Mouse (Mus musculus) G1E (cell line): ENCODE measurements at regions not wholly inside any gene's neighbourhood (a gene's known extent, or its start where the extent isn't known, plus 50 kb on each side); places are given as distances from the start of the nearest gene placed in this dataset.

ENCODE experiments used
- ATAC-seq: 2 replicates; pipeline ENCODE4 v1.8.0; 2016; ENCODE audit warnings: mild to moderate bottlenecking; ENCODE audit not compliant: insufficient number of reproducible peaks, poor library complexity, low FRiP score, severe bottlenecking; ENCODE audit errors: extremely low read depth
- DNase-seq: peaks from one replicate; pipeline ENCODE4 v3.0.0; 2012; ENCODE audit warnings: low spot score
- H3K27me3 ChIP-seq: 2 replicates; pipeline ENCODE4 v1.6.1; 2012; ENCODE audit warnings: mild to moderate bottlenecking, low read length, inconsistent platforms; ENCODE audit not compliant: insufficient read depth
- H3K36me3 ChIP-seq: replicated peaks from 2 replicates; pipeline ENCODE3; 2012; ENCODE audit warnings: mild to moderate bottlenecking, inconsistent platforms
- H3K4me1 ChIP-seq: 2 replicates; pipeline ENCODE4 v1.6.1; 2012; ENCODE audit warnings: low read depth, low read length, inconsistent platforms, mixed read lengths; ENCODE audit not compliant: insufficient read depth
- H3K4me3 ChIP-seq: 2 replicates; pipeline ENCODE4 v1.5.1; 2012; ENCODE audit warnings: low read depth, mild to moderate bottlenecking, inconsistent platforms, low read length, moderate library complexity, mixed read lengths
- H3K9me3 ChIP-seq: replicated peaks from 2 replicates; pipeline ENCODE4 v1.6.1; 2012; ENCODE audit warnings: inconsistent platforms
- CTCF ChIP-seq: IDR thresholded peaks from 2 replicates; pipeline ENCODE4 v1.5.1; 2012; ENCODE audit warnings: low read depth, low read length, inconsistent platforms, mixed read lengths
- GATA1 ChIP-seq: IDR thresholded peaks from 2 replicates; pipeline ENCODE4 v1.6.1; 2012; ENCODE audit warnings: borderline replicate concordance, low read length, inconsistent platforms, mixed read lengths
- GATA2 ChIP-seq: IDR thresholded peaks from 2 replicates; pipeline ENCODE4 v1.6.1; 2012; ENCODE audit warnings: low read depth, low read length, inconsistent platforms, borderline replicate concordance
- POLR2AphosphoS5 ChIP-seq: IDR thresholded peaks from 2 replicates; pipeline ENCODE4 v1.6.1; 2012; ENCODE audit warnings: low read depth, low read length, inconsistent platforms; ENCODE audit not compliant: insufficient replicate concordance
- TAL1 ChIP-seq: conservative IDR thresholded peaks from 2 replicates; pipeline ENCODE4 v1.6.1; 2012; ENCODE audit warnings: low read depth, low read length, inconsistent platforms, mixed read lengths

GRCm38 (mm10) chr13:91344139-91344538 lies 115.9 kb upstream of the Ssbp2 start:
- H3K4me3 ChIP-seq: no peak overlapping the region
- no peaks in the 10 kb centered on the region; the same call in 1 of the 2 replicates for H3K4me1 ChIP-seq
- H3K36me3 ChIP-seq: no peaks in the 10 kb centered on the region
- no peak for DNase-seq
- ATAC-seq: no peak
- no peak for TF ChIP-seq POLR2AphosphoS5
- TF ChIP-seq CTCF: no peak
- TF ChIP-seq GATA1: no peak
- TF ChIP-seq GATA2: no peak
- TF ChIP-seq TAL1: no peak
- H3K27me3 ChIP-seq: peaks cover 4% of the 10 kb centered on the region
- 0 out of 2 replicates have a peak, but pooled peaks cover 2% of the 10 kb centered on the region for H3K9me3 ChIP-seq

GRCm38 (mm10) chr13:91348489-91349083 lies 111.5 kb upstream of the Ssbp2 start:
- no peak for DNase-seq
- Histone ChIP-seq H3K9me3 (0 out of 2 replicates have a peak, but pooled peaks cover 2% of the 10 kb centered on the region), H3K36me3 (no peaks in the 10 kb centered on the region), H3K4me1 (no peaks in the 10 kb centered on the region; the same call in 1 of the 2 replicates), H3K27me3 (peaks cover 4% of the 10 kb centered on the region), H3K4me3 (peak overlapping the region; percentile 46; the same call in 1 of the 2 replicates)
- TF ChIP-seq GATA2 (no peak), CTCF (no peak), POLR2AphosphoS5 (peak; percentile 85; the same call in 1 of the 2 replicates)
- ATAC-seq: no peak

GRCm38 (mm10) chr13:91352311-91352710 lies 107.8 kb upstream of the Ssbp2 start:
- no peak for ATAC-seq
- H3K4me1 ChIP-seq: no peaks in the 10 kb centered on the region; the same call in 1 of the 2 replicates
- TF ChIP-seq GATA2 (no peak), CTCF (no peak), GATA1 (no peak), POLR2AphosphoS5 (no peak), TAL1 (no peak)
- H3K9me3 ChIP-seq: 0 out of 2 replicates have a peak, but pooled peaks cover 2% of the 10 kb centered on the region
- H3K36me3 ChIP-seq: no peaks in the 10 kb centered on the region
- H3K4me3 ChIP-seq: no peak overlapping the region
- peaks cover 10% of the 10 kb centered on the region for H3K27me3 ChIP-seq
- no peak for DNase-seq

- Histone ChIP-seq H3K4me1 (peaks cover 4% of the 10 kb centered on the region; the same call in 1 of the 2 replicates), H3K27me3 (peaks cover 15% of the 10 kb centered on the region), H3K4me3 (no peak overlapping the region), H3K9me3 (no peaks in the 10 kb centered on the region), H3K36me3 (no peaks in the 10 kb centered on the region)
- TF ChIP-seq CTCF (no peak), GATA1 (no peak), TAL1 (no peak), GATA2 (no peak), POLR2AphosphoS5 (no peak)
- DNase-seq: no peak
- no peak for ATAC-seq
Measured at GRCm38 (mm10) chr13:91356516-91356915, 103.6 kb upstream of the Ssbp2 start.

- Histone ChIP-seq H3K27me3 (peaks cover 17% of the 10 kb centered on the region), H3K4me3 (no peak overlapping the region), H3K36me3 (no peaks in the 10 kb centered on the region), H3K4me1 (peaks cover 9% of the 10 kb centered on the region), H3K9me3 (no peaks in the 10 kb centered on the region)
- ATAC-seq: no peak
- TF ChIP-seq POLR2AphosphoS5 (no peak), TAL1 (no peak)
- DNase-seq: no peak
Measured at GRCm38 (mm10) chr13:91360121-91360520, 100.0 kb upstream of the Ssbp2 start.

GRCm38 (mm10) chr13:91365270-91365952 lies 94.7 kb upstream of the Ssbp2 start:
- Histone ChIP-seq H3K27me3 (peaks cover 5% of the 10 kb centered on the region; the same call in 1 of the 2 replicates), H3K9me3 (no peaks in the 10 kb centered on the region), H3K4me1 (peaks cover 19% of the 10 kb centered on the region), H3K36me3 (no peaks in the 10 kb centered on the region), H3K4me3 (no peak overlapping the region)
- DNase-seq: no peak
- no peak for ATAC-seq
- TF ChIP-seq TAL1 (no peak), POLR2AphosphoS5 (no peak)

GRCm38 (mm10) chr13:91366540-91366939 lies 93.5 kb upstream of the Ssbp2 start:
- Histone ChIP-seq H3K9me3 (no peaks in the 10 kb centered on the region), H3K27me3 (peaks cover 5% of the 10 kb centered on the region; the same call in 1 of the 2 replicates), H3K4me1 (peaks cover 27% of the 10 kb centered on the region), H3K36me3 (no peaks in the 10 kb centered on the region), H3K4me3 (no peak overlapping the region)
- no peak for DNase-seq
- ATAC-seq: no peak
- no peak for TF ChIP-seq GATA1
- TF ChIP-seq GATA2: no peak
